Mouse (Mus musculus) heart, embryonic 10.5 days (tissue): Measurements from ENCODE around the gene Socs7. TPM values are rescaled to one million over a fixed set of nuclear protein-coding genes. Genes with fewer than 3 reads are reported as not detected.
A peak's percentile ranks its signal among the peaks of the same experiment; 100 is the strongest.

ENCODE experiments used
- DNase-seq: peaks from one replicate; pipeline ENCODE4 v3.0.0-alpha.2; 2017; ENCODE audit warnings: low spot score
- H3K27ac ChIP-seq: fragments of 300-500 bp; sonication (generic); 2 replicates; pipeline ENCODE4 v1.5.1; 2016; ENCODE audit warnings: mild to moderate bottlenecking
- H3K27me3 ChIP-seq: fragments of 300-500 bp; sonication (generic); 2 replicates; pipeline ENCODE4 v1.6.1; 2016; ENCODE audit warnings: mild to moderate bottlenecking; ENCODE audit not compliant: poor library complexity, insufficient read depth, severe bottlenecking
- H3K36me3 ChIP-seq: fragments of 300-500 bp; sonication (generic); 2 replicates; pipeline ENCODE4 v1.6.1; 2016; ENCODE audit warnings: mild to moderate bottlenecking, moderate library complexity
- H3K4me1 ChIP-seq: fragments of 300-500 bp; sonication (generic); 2 replicates; pipeline ENCODE4 v1.6.1; 2016; ENCODE audit warnings: mild to moderate bottlenecking
- H3K4me3 ChIP-seq: fragments of 300-500 bp; sonication (generic); 2 replicates; pipeline ENCODE4 v1.5.1; 2016; ENCODE audit warnings: mild to moderate bottlenecking, moderate library complexity
- H3K9me3 ChIP-seq: fragments of 300-500 bp; sonication (generic); 2 replicates; pipeline ENCODE4 v1.6.1; 2016; ENCODE audit warnings: mild to moderate bottlenecking, moderate library complexity
- WGBS: fragments of 180-500 bp; shearing (Covaris S2); methylation state at CpG from one replicate; pipeline ENCODE4 v1.1.7; 2016; 5-methylcytosine and 5-hydroxymethylcytosine counted together
- polyA plus RNA-seq: library from polyadenylated mRNA; unstranded; fragments of >200 nt; fragmentation: Nextera tagmentation; extraction: Ambion mirVana; gene quantifications from 2 replicates; pipeline ENCODE4 v1.2.1, GENCODE M21; 2016

The Socs7 gene
- polyA plus RNA-seq, 1 experiment from 2014 or later, result 3.2 TPM

DNA sequence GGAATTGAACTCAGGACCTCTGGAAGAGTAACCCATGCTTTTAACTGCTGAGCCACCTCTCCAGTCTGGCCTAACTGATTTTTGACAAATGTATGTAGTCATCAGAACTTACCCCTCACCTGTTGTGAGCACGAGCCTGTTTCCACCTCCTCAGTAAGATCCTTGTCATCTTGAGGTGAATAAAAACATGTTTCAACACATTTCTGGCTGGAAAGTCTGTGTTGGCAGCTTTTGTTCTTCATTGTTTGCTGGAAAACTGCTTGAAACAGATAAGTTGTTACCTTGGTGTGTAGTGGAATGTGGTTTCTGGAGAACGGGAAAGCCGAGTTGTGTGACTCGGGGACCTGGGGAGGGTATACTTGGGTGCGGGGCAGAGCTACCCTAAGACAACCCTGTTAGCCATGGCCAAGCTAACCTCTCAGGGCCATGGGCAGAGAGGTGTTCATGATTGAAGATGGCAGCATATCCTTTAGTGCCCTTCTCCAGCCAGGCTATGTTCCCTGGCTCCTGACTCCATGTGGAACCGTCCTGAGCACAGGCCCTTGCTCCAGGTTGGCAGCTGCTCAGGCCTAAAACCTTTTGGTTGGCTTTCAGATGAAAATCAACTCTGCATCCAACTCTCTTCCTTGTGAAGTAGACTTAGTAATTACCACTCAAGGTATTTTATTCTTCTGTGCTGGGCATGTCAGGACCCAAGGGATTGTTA lies 10.0 kb downstream of the Socs7 start:
- Histone ChIP-seq H3K4me3 (no peak overlapping the region), H3K9me3 (no peaks in the 10 kb centered on the region), H3K4me1 (peaks cover 32% of the 10 kb centered on the region), H3K27ac (no peak overlapping the region), H3K36me3 (peaks cover 36% of the 10 kb centered on the region), H3K27me3 (no peaks in the 10 kb centered on the region)
- WGBS, result 77% methylated on average over 6 of the region's 6 CpGs
- no peak for DNase-seq

DNA sequence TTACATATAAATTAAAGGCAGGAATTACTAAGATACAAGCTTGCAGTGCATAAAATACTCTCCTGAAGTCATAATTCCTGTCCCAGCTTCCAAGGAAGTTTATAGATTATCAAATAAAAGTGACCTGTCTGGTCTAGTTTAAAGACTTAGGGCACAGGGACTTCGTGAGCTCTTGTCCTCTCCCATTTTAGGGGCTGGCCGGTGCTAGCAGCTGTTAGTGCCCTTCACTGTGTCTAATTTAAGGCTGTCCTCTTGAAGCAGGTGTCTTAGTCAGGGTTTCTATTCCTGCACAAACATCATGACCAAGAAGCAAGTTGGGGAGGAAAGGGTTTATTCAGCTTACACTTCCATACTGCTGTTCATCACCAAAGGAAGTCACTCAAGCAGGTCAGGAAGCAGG lies 11.1 kb downstream of the Socs7 start:
- Histone ChIP-seq H3K4me3 (no peak overlapping the region), H3K4me1 (peaks cover 25% of the 10 kb centered on the region), H3K36me3 (peaks cover 45% of the 10 kb centered on the region), H3K9me3 (no peaks in the 10 kb centered on the region), H3K27me3 (no peaks in the 10 kb centered on the region), H3K27ac (no peak overlapping the region)
- WGBS, result 59% methylated on average over 2 of the region's 2 CpGs
- DNase-seq, result no peak

DNA sequence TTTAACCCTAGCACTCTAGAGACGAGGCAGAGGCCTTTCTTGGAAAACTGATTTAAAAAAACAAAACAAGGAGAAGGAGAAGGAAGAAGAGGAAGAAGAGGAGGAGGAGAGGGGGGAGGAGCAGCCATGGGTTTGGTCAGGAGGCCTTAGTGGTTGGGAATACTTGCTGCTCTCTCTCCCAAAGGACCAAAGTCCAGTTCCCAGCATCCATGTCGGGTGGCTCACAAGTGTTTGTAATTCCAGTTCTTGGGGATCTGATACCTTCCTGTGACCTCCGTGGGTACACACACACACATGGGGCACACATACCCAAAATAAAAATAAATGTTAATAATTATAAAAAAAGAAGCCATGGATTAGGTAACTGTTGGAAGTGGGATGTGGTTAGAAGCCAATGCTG lies 17.7 kb downstream of the Socs7 start:
- H3K27ac ChIP-seq, result no peak overlapping the region
- H3K4me1 ChIP-seq, result no peaks in the 10 kb centered on the region
- no peak overlapping the region for H3K4me3 ChIP-seq
- 70% methylated on average over 3 of the region's 3 CpGs for WGBS
- no peak for DNase-seq
- H3K9me3 ChIP-seq, result no peaks in the 10 kb centered on the region
- no peaks in the 10 kb centered on the region for H3K27me3 ChIP-seq
- H3K36me3 ChIP-seq, result peaks cover 79% of the 10 kb centered on the region

DNA sequence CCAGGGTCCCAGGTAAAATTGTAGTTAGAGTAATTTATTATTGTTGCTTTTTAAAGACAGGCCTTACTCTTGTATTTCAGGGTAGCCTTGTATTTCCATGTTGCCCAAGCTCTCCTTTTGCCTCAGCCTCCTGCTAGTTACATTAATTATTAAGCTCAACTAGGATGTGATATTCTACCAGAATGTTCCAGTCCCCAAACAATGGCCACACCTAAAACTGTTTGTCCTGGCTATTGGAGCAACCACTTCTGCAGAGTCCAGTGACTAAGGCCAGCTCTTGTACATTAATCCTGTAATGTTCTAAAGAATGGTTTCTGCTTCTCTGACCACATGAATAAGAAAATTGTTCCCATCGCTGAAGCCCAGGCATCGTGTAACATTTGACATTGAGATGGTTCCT lies 20.7 kb downstream of the Socs7 start:
- Histone ChIP-seq H3K4me3 (no peak overlapping the region), H3K36me3 (peaks cover 68% of the 10 kb centered on the region), H3K4me1 (no peaks in the 10 kb centered on the region), H3K27ac (no peak overlapping the region), H3K27me3 (no peaks in the 10 kb centered on the region), H3K9me3 (no peaks in the 10 kb centered on the region)
- no peak for DNase-seq
- WGBS, result 92% methylated on average over 2 of the region's 2 CpGs

DNA sequence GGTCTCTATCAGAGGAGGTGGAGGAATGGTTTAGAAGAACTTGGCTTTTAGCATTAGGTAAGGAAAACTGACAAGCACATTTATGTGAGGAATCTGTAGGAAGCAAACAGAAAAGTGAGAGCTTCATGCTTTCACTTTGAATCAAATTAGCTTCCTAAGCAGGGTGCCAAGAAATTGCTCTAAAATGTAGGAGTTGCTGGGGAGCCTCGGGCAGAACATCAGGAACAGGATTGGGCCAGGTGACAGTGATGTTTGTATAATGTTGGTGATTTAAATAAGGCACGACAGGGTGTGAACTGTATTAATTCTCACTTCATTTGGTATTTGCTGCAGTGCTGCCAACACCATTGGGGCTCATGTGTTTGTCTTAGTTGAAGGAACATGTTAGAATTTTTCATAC lies 21.4 kb downstream of the Socs7 start:
- Histone ChIP-seq H3K9me3 (no peaks in the 10 kb centered on the region), H3K27me3 (no peaks in the 10 kb centered on the region), H3K4me1 (no peaks in the 10 kb centered on the region), H3K4me3 (no peak overlapping the region), H3K27ac (no peak overlapping the region), H3K36me3 (peaks cover 64% of the 10 kb centered on the region)
- WGBS, result 56% methylated on average over 2 of the region's 2 CpGs
- DNase-seq, result no peak

DNA sequence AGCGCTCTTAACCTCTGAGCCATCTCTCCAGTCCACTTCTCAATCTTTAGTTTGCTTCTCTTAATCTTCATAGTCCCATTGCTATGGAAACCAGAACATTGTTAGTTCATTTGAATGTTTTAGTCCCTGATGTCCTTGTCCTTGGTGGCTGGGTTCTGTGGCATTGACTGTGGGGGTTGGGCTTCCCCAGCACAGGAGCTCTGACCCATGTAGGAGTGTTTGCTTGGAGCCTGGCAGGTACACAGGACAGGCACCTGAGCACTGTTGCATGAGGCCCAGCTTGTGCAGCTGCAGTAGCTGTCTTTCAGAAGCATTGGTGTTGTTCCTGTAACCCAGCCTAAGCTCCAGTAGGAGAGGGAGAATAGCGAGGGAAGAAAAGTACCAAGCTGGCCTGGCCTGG lies 25.5 kb downstream of the Socs7 start:
- no peak overlapping the region for H3K27ac ChIP-seq
- WGBS, result 86% methylated on average over 2 of the region's 2 CpGs
- peaks cover 78% of the 10 kb centered on the region for H3K36me3 ChIP-seq
- no peak overlapping the region for H3K4me3 ChIP-seq
- no peaks in the 10 kb centered on the region for H3K9me3 ChIP-seq
- H3K4me1 ChIP-seq, result peaks cover 7% of the 10 kb centered on the region; the same call in 1 of the 2 replicates
- DNase-seq, result no peak
- H3K27me3 ChIP-seq, result no peaks in the 10 kb centered on the region

DNA sequence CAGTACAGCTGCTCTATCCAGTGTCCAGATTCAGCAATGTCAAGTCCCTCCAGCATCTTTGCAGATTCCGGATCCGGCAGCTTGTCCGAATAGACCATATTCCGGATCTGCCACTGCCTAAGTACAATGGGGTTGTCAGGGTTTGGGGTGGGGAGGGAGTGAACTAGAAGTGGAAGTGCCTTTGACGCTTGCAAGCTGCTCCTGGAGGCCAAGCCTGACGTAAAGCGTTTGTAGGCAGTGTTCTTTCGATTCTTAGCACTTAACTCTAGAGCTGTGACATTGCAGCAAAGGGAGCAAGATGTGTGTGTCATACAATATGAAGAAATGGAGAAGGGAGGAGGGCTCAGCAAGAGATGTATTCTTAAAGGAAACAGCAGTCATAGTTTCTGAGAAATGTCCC lies 26.8 kb downstream of the Socs7 start:
- Histone ChIP-seq H3K4me1 (peaks cover 18% of the 10 kb centered on the region), H3K9me3 (no peaks in the 10 kb centered on the region), H3K36me3 (peaks cover 80% of the 10 kb centered on the region), H3K4me3 (no peak overlapping the region), H3K27me3 (no peaks in the 10 kb centered on the region), H3K27ac (no peak overlapping the region)
- 83% methylated on average over 8 of the region's 8 CpGs for WGBS
- no peak for DNase-seq

DNA sequence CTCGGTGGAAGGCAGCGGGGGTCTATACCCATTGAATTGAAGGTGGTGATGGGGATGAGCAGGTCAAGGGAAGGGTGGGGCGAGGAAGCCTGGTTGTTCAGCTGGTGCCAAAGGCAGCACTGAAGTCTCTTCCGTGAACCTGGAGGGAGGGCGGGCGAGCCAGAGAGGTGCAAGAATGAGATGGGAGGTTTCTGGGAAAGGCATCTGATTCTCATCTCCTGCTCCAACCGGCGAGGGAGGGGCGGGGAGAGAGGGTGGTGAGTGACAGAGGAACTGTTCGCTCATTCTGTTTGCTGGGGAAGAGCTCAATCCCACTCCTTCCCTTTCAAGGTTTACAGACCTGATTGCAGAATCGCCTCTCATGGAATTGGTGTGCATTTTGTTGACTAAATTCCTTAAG lies 31.3 kb downstream of the Socs7 start:
- peaks cover 25% of the 10 kb centered on the region for H3K4me1 ChIP-seq
- H3K9me3 ChIP-seq, result no peaks in the 10 kb centered on the region
- 54% methylated on average over 11 of the region's 11 CpGs for WGBS
- no peaks in the 10 kb centered on the region for H3K27me3 ChIP-seq
- H3K4me3 ChIP-seq, result no peak overlapping the region
- DNase-seq, result no peak
- H3K27ac ChIP-seq, result no peak overlapping the region
- H3K36me3 ChIP-seq, result peaks cover 78% of the 10 kb centered on the region

DNA sequence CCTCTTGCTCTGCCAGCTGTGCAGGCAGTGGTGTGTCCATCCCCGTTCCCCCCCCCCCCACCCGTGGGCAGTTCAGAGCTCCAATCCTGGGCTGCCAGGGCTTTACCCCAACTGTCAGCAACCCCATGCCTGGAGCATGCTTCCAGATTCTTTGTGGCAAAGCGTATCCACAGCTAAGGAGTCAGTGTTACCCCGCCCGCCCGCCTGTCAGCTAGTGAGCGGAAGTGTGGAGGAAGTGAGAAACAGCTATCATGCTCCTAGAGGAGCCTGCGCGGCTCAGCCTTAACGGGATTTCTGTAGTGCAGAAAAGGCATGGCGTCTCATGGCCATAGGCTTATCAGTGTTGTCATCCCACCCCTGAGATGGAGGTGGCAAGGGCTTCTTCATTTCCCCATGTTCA lies 31.8 kb downstream of the Socs7 start:
- H3K27me3 ChIP-seq, result no peaks in the 10 kb centered on the region
- DNase-seq, result no peak
- H3K36me3 ChIP-seq, result peaks cover 78% of the 10 kb centered on the region
- no peak overlapping the region for H3K27ac ChIP-seq
- peaks cover 25% of the 10 kb centered on the region for H3K4me1 ChIP-seq
- H3K4me3 ChIP-seq, result no peak overlapping the region
- no peaks in the 10 kb centered on the region for H3K9me3 ChIP-seq
- 55% methylated on average over 11 of the region's 11 CpGs for WGBS

DNA sequence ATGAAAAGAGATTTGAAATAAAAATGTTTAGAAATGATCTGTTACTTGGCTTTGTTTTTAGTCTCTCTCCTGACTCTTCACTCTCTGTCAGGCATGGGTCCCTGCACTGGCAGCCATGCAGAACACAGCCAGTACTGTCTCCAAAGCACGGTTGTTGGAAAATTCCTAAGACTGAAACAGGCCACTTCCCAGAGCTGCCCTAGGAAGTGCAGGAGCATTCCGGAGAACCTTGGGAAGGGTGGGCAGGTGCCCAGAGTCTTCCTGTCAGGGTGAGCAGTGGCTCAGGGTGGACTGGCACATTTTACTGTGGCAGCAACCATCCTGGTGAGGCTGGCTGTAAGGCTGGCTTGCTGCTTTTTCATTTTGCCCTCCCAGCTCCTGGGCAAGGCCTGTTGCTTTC lies 36.2 kb downstream of the Socs7 start:
- peaks cover 35% of the 10 kb centered on the region for H3K36me3 ChIP-seq
- peaks cover 19% of the 10 kb centered on the region for H3K27me3 ChIP-seq
- no peak overlapping the region for H3K27ac ChIP-seq
- no peak for DNase-seq
- no peaks in the 10 kb centered on the region for H3K9me3 ChIP-seq
- peaks cover 35% of the 10 kb centered on the region for H3K4me1 ChIP-seq
- 66% methylated on average over 2 of the region's 2 CpGs for WGBS
- H3K4me3 ChIP-seq, result no peak overlapping the region

DNA sequence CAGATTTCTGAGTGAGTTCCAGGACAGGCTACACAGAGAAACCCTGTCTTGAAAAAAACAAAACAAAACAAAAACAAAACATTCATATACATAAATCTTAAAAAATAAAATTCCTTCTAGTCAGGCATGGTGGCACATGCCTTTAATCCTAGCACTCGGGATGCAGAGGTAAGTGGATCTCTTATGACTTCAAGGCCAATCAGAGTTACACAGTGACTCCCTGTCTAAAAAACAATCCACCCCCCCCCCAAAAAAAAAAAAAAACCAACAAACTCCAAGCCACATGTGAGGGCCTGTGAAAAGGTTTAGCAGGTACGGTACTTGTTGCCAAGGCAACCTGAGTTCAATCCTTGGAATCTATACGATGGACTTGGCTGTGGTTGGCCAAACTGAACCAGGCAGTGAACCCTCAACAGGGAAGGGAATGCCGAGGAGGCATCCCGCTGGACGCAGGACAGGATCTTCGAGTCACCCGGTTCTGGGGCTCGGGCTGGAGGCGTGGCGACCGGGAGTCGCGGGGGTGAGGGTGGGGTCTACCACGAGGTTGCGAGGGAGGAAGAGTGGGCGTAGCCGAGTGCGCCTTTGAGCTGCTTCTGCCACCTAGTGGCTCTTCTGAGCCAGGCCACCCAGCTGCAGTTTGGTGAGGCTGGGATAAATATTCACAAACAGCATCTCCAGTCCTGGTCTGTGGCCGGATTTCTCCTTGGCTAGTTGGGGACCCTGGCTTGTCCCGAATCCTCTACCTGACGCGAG lies 37.8 kb downstream of the Socs7 start:
- WGBS, result 3% methylated on average over 23 of the region's 23 CpGs
- no peaks in the 10 kb centered on the region for H3K9me3 ChIP-seq
- peak; percentile 94 for DNase-seq
- peaks cover 40% of the 10 kb centered on the region for H3K4me1 ChIP-seq
- H3K36me3 ChIP-seq, result peaks cover 19% of the 10 kb centered on the region; the same call in 1 of the 2 replicates
- peaks cover 26% of the 10 kb centered on the region for H3K27me3 ChIP-seq
- peak overlapping the region; percentile 54 for H3K4me3 ChIP-seq
- peak overlapping the region; percentile 67 for H3K27ac ChIP-seq

DNA sequence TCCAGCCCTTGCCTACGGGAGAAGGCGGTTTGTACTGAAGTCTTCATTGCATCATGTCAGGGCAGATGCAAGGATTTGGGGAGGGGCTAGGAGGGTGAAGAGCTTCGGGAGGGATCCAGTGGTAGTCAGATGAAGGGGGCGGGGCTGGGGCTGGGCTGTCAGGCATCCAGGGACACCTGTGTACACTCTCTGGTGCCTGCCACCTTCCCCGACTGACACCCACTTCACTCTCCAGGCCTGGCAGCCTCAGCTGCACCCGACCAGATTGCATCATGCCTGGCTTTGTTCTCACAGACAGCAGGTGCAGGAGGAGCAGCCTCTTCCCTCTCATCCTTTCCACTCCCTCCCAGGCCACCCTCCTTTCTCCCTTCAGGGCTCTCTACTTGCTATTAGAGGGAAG lies 38.7 kb downstream of the Socs7 start:
- H3K9me3 ChIP-seq, result no peaks in the 10 kb centered on the region
- no peak overlapping the region for H3K27ac ChIP-seq
- DNase-seq, result no peak
- peaks cover 10% of the 10 kb centered on the region; the same call in 1 of the 2 replicates for H3K36me3 ChIP-seq
- 10% methylated on average over 6 of the region's 6 CpGs for WGBS
- H3K27me3 ChIP-seq, result peaks cover 36% of the 10 kb centered on the region
- H3K4me3 ChIP-seq, result peak overlapping the region; percentile 54; the same call in 1 of the 2 replicates
- H3K4me1 ChIP-seq, result peaks cover 50% of the 10 kb centered on the region

DNA sequence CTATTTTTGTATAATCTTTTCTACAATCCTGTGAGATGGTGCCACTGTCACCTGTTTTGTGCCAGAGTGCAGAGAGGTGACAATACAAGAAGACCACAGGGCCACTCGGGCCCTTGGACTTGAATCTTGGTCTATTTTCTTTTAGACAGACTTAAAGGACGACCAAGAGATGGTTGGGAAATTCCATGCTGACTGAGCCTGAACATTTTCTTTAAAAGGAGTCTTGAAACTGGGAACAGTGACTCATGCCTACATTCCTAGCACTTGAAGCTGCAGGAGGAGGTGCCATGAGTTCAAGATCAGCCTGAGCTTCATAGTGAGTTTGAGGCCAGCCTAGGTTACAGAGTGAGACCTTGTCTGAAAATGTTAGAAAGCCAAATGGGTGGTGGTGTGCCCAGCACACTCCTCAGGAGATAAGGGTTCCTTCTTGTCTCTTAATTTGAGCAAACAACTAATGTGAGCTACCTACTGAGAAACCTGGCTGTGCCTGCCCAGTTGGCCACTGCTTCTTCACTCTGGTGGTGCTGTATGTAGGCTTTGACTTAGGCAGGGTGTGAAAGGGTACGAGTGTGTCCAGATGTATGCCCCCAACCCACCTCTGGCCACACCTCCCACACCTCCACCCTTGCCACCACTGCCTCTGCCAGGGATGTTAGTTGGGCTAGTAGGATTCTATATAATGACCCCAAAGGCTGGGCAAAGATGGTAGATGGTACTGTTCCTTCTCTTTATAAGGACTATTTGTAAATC lies 39.5 kb downstream of the Socs7 start:
- Histone ChIP-seq H3K27ac (no peak overlapping the region), H3K4me1 (peaks cover 54% of the 10 kb centered on the region), H3K4me3 (no peak overlapping the region), H3K9me3 (no peaks in the 10 kb centered on the region), H3K36me3 (peaks cover 6% of the 10 kb centered on the region; the same call in 1 of the 2 replicates), H3K27me3 (peaks cover 43% of the 10 kb centered on the region)
- DNase-seq, result no peak
- 75% methylated on average over 3 of the region's 3 CpGs for WGBS
